Mouse (Mus musculus) intestine, embryonic 14.5 days (tissue): ENCODE results near the gene Ablim2. TPM values are rescaled to one million over a fixed set of nuclear protein-coding genes. Genes with fewer than 3 reads are reported as not detected.

Source experiments
- ATAC-seq: fragments of 200-750 bp; cut with Nextera tagmentation; replicated peaks from 2 replicates; pipeline ENCODE4 v1.8.0; 2017; ENCODE audit warnings: low read depth, moderate number of reproducible peaks, moderate TSS enrichment, moderate library complexity; ENCODE audit not compliant: low FRiP score, low TSS enrichment
- DNase-seq: peaks from one replicate; pipeline ENCODE4 v3.0.0-alpha.2; 2018; ENCODE audit warnings: low spot score
- H3K27ac ChIP-seq: fragments of 300-500 bp; sonication (generic); 2 replicates; pipeline ENCODE4 v1.5.1; 2014; ENCODE audit warnings: low read depth, mild to moderate bottlenecking, control low read depth
- H3K27me3 ChIP-seq: fragments of 300-500 bp; sonication (generic); replicated peaks from 2 replicates; pipeline ENCODE4 v1.6.1; 2014; ENCODE audit warnings: low read length, control low read depth; ENCODE audit not compliant: control insufficient read depth, insufficient read depth
- H3K36me3 ChIP-seq: fragments of 300-500 bp; sonication (generic); 2 replicates; pipeline ENCODE4 v1.6.1; 2014; ENCODE audit warnings: low read length, control low read depth; ENCODE audit not compliant: control insufficient read depth, insufficient read depth
- H3K4me1 ChIP-seq: fragments of 300-500 bp; sonication (generic); replicated peaks from 2 replicates; pipeline ENCODE4 v1.6.1; 2014; ENCODE audit warnings: low read length, control low read depth, mixed read lengths; ENCODE audit not compliant: control insufficient read depth, insufficient read depth
- H3K4me2 ChIP-seq: fragments of 300-500 bp; sonication (generic); 2 replicates; pipeline ENCODE4 v1.6.1; 2014; ENCODE audit warnings: low read length
- H3K4me3 ChIP-seq: fragments of 300-500 bp; sonication (generic); 2 replicates; pipeline ENCODE4 v1.5.1; 2014; ENCODE audit warnings: low read depth, low read length, control low read depth, mixed read lengths
- H3K9ac ChIP-seq: fragments of 300-500 bp; sonication (generic); 2 replicates; pipeline ENCODE4 v1.6.1; 2014; ENCODE audit warnings: mild to moderate bottlenecking, low read length
- H3K9me3 ChIP-seq: fragments of 300-500 bp; sonication (generic); 2 replicates; pipeline ENCODE4 v1.6.1; 2016; ENCODE audit warnings: low read length, control low read depth; ENCODE audit not compliant: control insufficient read depth
- WGBS: fragments of 180-500 bp; shearing (Covaris S2); extraction: QIAGEN DNeasy Blood & Tissue Kit; methylation state at CpG from one replicate; pipeline ENCODE4 v1.1.7; 2014; 5-methylcytosine and 5-hydroxymethylcytosine counted together
- polyA plus RNA-seq: library from polyadenylated mRNA; unstranded; fragments of >200 nt; fragmentation: Nextera tagmentation; extraction: Ambion mirVana; gene quantifications from 2 replicates; pipeline ENCODE4 v1.2.1, GENCODE M21; 2014

Ablim2 gene
- polyA plus RNA-seq, 1 experiment from 2014 or later = 4.4 TPM

- Histone ChIP-seq H3K27ac (no peak overlapping the region), H3K9ac (no peak overlapping the region), H3K9me3 (no peaks in the 10 kb centered on the region), H3K27me3 (no peaks in the 10 kb centered on the region), H3K4me1 (peaks cover 37% of the 10 kb centered on the region), H3K36me3 (no peaks in the 10 kb centered on the region), H3K4me3 (no peak overlapping the region), H3K4me2 (no peak overlapping the region)
- no peak for ATAC-seq
- 79% methylated on average over 1 of the region's 1 CpGs for WGBS
- no peak for DNase-seq
These were observed 37.8 kb upstream of the Ablim2 start for GRCm38 (mm10) chr5:35719880-35720279.

DNA sequence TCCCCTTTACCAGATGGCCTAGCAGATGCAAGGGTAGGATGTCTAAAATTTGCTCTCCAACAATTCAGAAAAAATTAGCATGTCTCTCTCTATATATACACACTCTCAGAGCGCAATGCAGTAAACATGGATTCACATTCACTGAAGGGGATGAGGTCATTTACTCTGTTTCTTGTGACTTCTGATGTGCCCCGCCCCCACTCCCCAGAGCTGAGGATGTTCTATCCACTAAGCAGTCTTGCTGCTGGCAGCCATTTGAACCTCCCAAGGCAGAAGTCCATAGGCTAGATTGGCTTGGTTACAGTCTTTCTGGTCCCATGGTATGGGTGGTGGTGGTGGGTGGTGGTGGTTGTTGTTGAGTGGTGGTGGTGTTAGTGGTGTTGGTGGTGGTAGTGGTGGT, 35.7 kb upstream of the Ablim2 start:
- no peak for ATAC-seq
- 75% methylated on average over 2 of the region's 2 CpGs for WGBS
- H3K4me1 ChIP-seq = peaks cover 37% of the 10 kb centered on the region
- no peaks in the 10 kb centered on the region for H3K27me3 ChIP-seq
- no peak for DNase-seq
- H3K9ac ChIP-seq = no peak overlapping the region
- no peak overlapping the region for H3K4me3 ChIP-seq
- H3K9me3 ChIP-seq = no peaks in the 10 kb centered on the region
- H3K36me3 ChIP-seq = no peaks in the 10 kb centered on the region
- no peak overlapping the region for H3K27ac ChIP-seq
- no peak overlapping the region for H3K4me2 ChIP-seq

- Histone ChIP-seq H3K9me3 (no peaks in the 10 kb centered on the region), H3K9ac (no peak overlapping the region), H3K36me3 (no peaks in the 10 kb centered on the region), H3K27me3 (no peaks in the 10 kb centered on the region), H3K4me1 (peaks cover 31% of the 10 kb centered on the region), H3K4me2 (no peak overlapping the region), H3K4me3 (no peak overlapping the region), H3K27ac (no peak overlapping the region)
- ATAC-seq (no peak), DNase-seq (no peak)
- WGBS = 48% methylated on average over 2 of the region's 2 CpGs
These were observed 35.0 kb upstream of the Ablim2 start for GRCm38 (mm10) chr5:35722654-35723053.

- no peak for DNase-seq
- H3K4me1 ChIP-seq = peaks cover 31% of the 10 kb centered on the region
- H3K9ac ChIP-seq = no peak overlapping the region
- H3K9me3 ChIP-seq = no peaks in the 10 kb centered on the region
- 77% methylated on average over 5 of the region's 5 CpGs for WGBS
- no peak overlapping the region for H3K27ac ChIP-seq
- no peak for ATAC-seq
- no peak overlapping the region for H3K4me2 ChIP-seq
- H3K4me3 ChIP-seq = no peak overlapping the region
- no peaks in the 10 kb centered on the region for H3K36me3 ChIP-seq
- H3K27me3 ChIP-seq = no peaks in the 10 kb centered on the region
These were observed 33.8 kb upstream of the Ablim2 start for GRCm38 (mm10) chr5:35723900-35724299.

DNA sequence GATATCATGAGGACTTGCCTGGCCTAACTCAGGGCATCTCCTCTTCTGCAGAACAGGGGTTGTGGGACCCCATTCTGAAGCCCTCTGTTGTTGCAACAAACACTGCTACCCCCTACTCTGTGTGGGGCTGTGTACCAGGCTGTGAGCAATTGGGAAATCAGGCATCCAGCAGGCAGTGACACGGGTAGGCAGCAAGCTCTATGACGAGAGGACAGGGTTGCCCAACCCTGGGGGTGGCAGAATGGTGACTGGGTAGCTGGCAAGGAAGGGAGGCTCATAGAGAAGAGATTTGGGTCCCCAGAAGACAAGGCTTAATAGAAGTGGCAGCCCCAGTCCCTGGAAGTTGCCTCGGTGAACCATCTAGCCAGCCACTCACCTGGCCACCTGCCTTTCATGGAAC, 31.8 kb upstream of the Ablim2 start:
- Histone ChIP-seq H3K27me3 (no peaks in the 10 kb centered on the region), H3K4me2 (no peak overlapping the region), H3K27ac (no peak overlapping the region), H3K36me3 (no peaks in the 10 kb centered on the region), H3K4me1 (peaks cover 19% of the 10 kb centered on the region), H3K4me3 (no peak overlapping the region), H3K9me3 (no peaks in the 10 kb centered on the region), H3K9ac (no peak overlapping the region)
- 75% methylated on average over 3 of the region's 3 CpGs for WGBS
- ATAC-seq (no peak), DNase-seq (no peak)

GRCm38 (mm10) chr5:35727447-35727846, 30.2 kb upstream of the Ablim2 start:
- no peak overlapping the region for H3K4me3 ChIP-seq
- ATAC-seq = no peak
- no peak overlapping the region for H3K27ac ChIP-seq
- WGBS = 94% methylated on average over 5 of the region's 5 CpGs
- H3K36me3 ChIP-seq = no peaks in the 10 kb centered on the region
- no peak overlapping the region for H3K4me2 ChIP-seq
- H3K27me3 ChIP-seq = no peaks in the 10 kb centered on the region
- H3K4me1 ChIP-seq = peaks cover 18% of the 10 kb centered on the region
- H3K9ac ChIP-seq = no peak overlapping the region
- no peak for DNase-seq
- H3K9me3 ChIP-seq = no peaks in the 10 kb centered on the region

DNA sequence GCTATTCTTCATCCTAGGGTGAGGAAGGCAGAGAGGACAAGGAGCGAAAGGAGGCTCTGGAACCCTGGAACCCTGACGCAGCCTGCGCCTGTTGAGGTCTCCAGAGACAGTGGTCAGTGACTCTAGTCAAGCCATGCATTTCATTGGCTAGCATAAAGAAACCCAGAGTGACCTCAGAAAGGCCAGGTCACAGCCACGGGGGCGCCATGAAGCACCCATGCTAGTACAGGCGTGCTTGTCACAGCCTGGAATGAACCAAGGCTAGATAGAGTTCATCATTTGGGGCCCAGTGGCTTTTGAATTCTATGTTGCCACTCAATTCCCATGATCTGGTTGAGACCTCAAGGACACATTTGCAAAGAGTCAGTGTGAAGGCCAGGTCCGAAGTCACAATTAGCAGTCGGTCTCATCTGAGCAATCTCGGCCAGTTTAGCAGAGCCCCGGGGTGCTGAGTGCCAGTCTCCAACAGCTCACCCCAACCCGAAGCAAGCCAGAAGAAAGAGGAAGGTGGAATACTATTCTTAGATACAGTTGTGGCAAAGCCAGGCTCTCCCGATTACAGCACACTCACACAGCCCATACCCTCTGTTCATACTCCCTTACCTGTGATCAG, 29.2 kb upstream of the Ablim2 start:
- Histone ChIP-seq H3K27ac (peak overlapping the region; percentile 67; the same call in 1 of the 2 replicates), H3K4me3 (peak overlapping the region; percentile 16), H3K27me3 (no peaks in the 10 kb centered on the region), H3K4me1 (peaks cover 12% of the 10 kb centered on the region), H3K9me3 (no peaks in the 10 kb centered on the region), H3K4me2 (peak overlapping the region; percentile 24), H3K36me3 (no peaks in the 10 kb centered on the region), H3K9ac (peak overlapping the region; percentile 8; the same call in 1 of the 2 replicates)
- ATAC-seq (no peak), DNase-seq (no peak)
- WGBS = 85% methylated on average over 12 of the region's 12 CpGs

DNA sequence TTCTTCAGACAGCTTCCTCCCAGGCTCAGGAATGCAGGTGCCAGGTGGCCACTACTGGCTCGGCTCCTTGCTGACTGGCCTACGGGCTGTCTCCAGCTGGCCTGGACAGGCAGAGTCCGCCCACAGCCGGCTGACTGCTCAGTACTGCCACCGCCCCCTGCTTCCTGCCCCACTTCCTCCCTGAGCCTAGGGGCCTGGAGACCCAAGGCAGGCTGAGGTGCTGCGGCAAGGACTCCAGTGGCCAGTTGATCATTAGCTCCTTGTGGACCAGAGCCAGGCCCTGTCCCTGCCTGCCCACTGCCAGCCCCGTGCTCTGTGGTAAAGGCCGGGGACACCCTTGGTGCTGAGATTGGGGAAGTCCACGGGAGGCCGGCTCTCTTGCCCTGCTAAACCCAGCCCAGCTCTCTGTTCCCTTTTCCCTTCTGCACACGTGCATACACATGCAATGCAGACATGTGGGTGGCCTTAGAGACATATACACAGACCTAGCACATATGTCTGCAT, 28.7 kb upstream of the Ablim2 start:
- Histone ChIP-seq H3K4me1 (peaks cover 12% of the 10 kb centered on the region), H3K9ac (peak overlapping the region; percentile 8; the same call in 1 of the 2 replicates), H3K4me2 (peak overlapping the region; percentile 16; the same call in 1 of the 2 replicates), H3K27ac (peak overlapping the region; percentile 67), H3K9me3 (no peaks in the 10 kb centered on the region), H3K36me3 (no peaks in the 10 kb centered on the region), H3K4me3 (peak overlapping the region; percentile 16; the same call in 1 of the 2 replicates), H3K27me3 (no peaks in the 10 kb centered on the region)
- peak; percentile 81 for ATAC-seq
- WGBS = 37% methylated on average over 11 of the region's 11 CpGs
- peak; percentile 65 for DNase-seq

GRCm38 (mm10) chr5:35729844-35730243, 27.8 kb upstream of the Ablim2 start:
- Histone ChIP-seq H3K4me3 (no peak overlapping the region), H3K27ac (peak overlapping the region; percentile 67; the same call in 1 of the 2 replicates), H3K27me3 (no peaks in the 10 kb centered on the region), H3K9ac (no peak overlapping the region), H3K4me2 (no peak overlapping the region), H3K4me1 (peaks cover 12% of the 10 kb centered on the region), H3K36me3 (no peaks in the 10 kb centered on the region), H3K9me3 (no peaks in the 10 kb centered on the region)
- ATAC-seq = no peak
- WGBS = 73% methylated on average over 3 of the region's 3 CpGs
- DNase-seq = no peak
